Comparison of ENCODE assay signal across 15 mouse cellular contexts in genomic region chr13:104491046-104491811, GRCm38 (mm10).
DNase-seq lines count a peak whose midpoint lies in the region; ATAC-seq and TF ChIP-seq lines count a peak whose summit lies in the region.
"Had no signal": no experiment of that assay in that cellular context is flagged by ENCODE, and none has a peak within 500 bp of the region (broad histone marks: within the 10 kb centered on the region; RNA-seq: fewer than 3 reads in every experiment).

No protein-coding gene starts in this region.

- TF ChIP-seq CTCF in brain, embryonic 14.5 days (IDR thresholded peaks at IDR 0.05; ENCODE audit: borderline replicate concordance, extremely low read depth, insufficient read depth, insufficient read length), result no peak

- H3K27me3 ChIP-seq in heart, embryonic 15.5 days, result no peaks in the 10 kb centered on the region
- H3K27me3 ChIP-seq in intestine, embryonic 15.5 days (replicated peaks), result no peaks in the 10 kb centered on the region
- H3K27me3 ChIP-seq: CH12.LX; embryonic facial prominence, embryonic 12.5 days; liver, embryonic 12.5 days had no signal

- TF ChIP-seq POLR2A in brain, embryonic 14.5 days (IDR thresholded peaks at IDR 0.05; ENCODE audit: borderline replicate concordance, extremely low read depth, insufficient read depth, insufficient read length, poor library complexity, severe bottlenecking), result no peak

- peaks cover 21% of the 10 kb centered on the region for H3K4me1 ChIP-seq in heart, embryonic 15.5 days (replicated peaks)
- H3K4me1 ChIP-seq in intestine, embryonic 15.5 days (replicated peaks), result no peaks in the 10 kb centered on the region
- H3K4me1 ChIP-seq: embryonic facial prominence, embryonic 12.5 days; liver, embryonic 12.5 days had no signal

- WGBS in heart, embryonic 15.5 days, result 60% methylated on average over 4 of the region's 4 CpGs
- 58% methylated on average over 4 of the region's 4 CpGs for WGBS in intestine, embryonic 15.5 days

- no peak overlapping the region for H3K4me3 ChIP-seq in heart, embryonic 15.5 days
- no peak overlapping the region for H3K4me3 ChIP-seq in intestine, embryonic 15.5 days (replicated peaks)
- H3K4me3 ChIP-seq: embryonic facial prominence, embryonic 12.5 days; liver, embryonic 12.5 days had no signal

- H3K36me3 ChIP-seq in heart, embryonic 15.5 days, result peaks cover 7% of the 10 kb centered on the region; the same call in 1 of the 2 replicates
- H3K36me3 ChIP-seq in intestine, embryonic 15.5 days, result no peaks in the 10 kb centered on the region
- H3K36me3 ChIP-seq: embryonic facial prominence, embryonic 12.5 days; liver, embryonic 12.5 days had no signal

- intact Hi-C loops in left cerebral cortex, postnatal 4 days (cut with DNase I), result no loop called here

- no peaks in the 10 kb centered on the region for H3K9me3 ChIP-seq in heart, embryonic 15.5 days (replicated peaks)
- no peaks in the 10 kb centered on the region for H3K9me3 ChIP-seq in intestine, embryonic 15.5 days
- H3K9me3 ChIP-seq: embryonic facial prominence, embryonic 12.5 days; liver, embryonic 12.5 days had no signal

- H3K9ac ChIP-seq in heart, embryonic 15.5 days, result no peak overlapping the region
- no peak overlapping the region for H3K9ac ChIP-seq in intestine, embryonic 15.5 days
- H3K9ac ChIP-seq: embryonic facial prominence, embryonic 12.5 days; liver, embryonic 12.5 days had no signal

- peak overlapping the region; percentile 58 for H3K27ac ChIP-seq in heart, embryonic 15.5 days
- H3K27ac ChIP-seq in intestine, embryonic 15.5 days, result no peak overlapping the region; the same call in 1 of the 2 replicates
- H3K27ac ChIP-seq: embryonic facial prominence, embryonic 12.5 days; liver, embryonic 12.5 days had no signal

- no peak overlapping the region for H3K4me2 ChIP-seq in heart, embryonic 15.5 days
- no peak overlapping the region for H3K4me2 ChIP-seq in intestine, embryonic 15.5 days (replicated peaks)
- H3K4me2 ChIP-seq: embryonic facial prominence, embryonic 12.5 days; liver, embryonic 12.5 days had no signal

- ATAC-seq in heart, embryonic 15.5 days (replicated peaks; ENCODE audit: insufficient number of reproducible peaks, insufficient read depth, low FRiP score, low read depth), result no peak
- peak; percentile 55 for ATAC-seq in intestine, embryonic 15.5 days
- ATAC-seq in CD4-positive, CD25-positive, alpha-beta regulatory T cell, adult 4 months, result no peak
- ATAC-seq: inflammation-experienced regulatory T-cells, adult 6 months; liver, embryonic 12.5 days had no signal

- DNase-seq in heart, adult 18-20 months, result no peak
- DNase-seq in left cerebral cortex, postnatal 4 days, result peak; percentile 27
- no peak for DNase-seq in left cerebral cortex, adult 9 months (ENCODE audit: low spot score in 2 of 2)
- DNase-seq in brain, embryonic 14.5 days (ENCODE audit: low read depth), result peak; percentile 17
- DNase-seq: adrenal gland, postnatal 10 days; cerebellum, postnatal 25 days; lung, postnatal 36 days; right cerebral cortex, postnatal 4 days had no signal

Comparison
In these comparisons a context has a peak if more than half of its experiments do, and no peak if none do; other contexts are left out.
1. DNase-seq: peak in left cerebral cortex, postnatal 4 days (single experiment) and brain, embryonic 14.5 days (single experiment); none in heart, adult 18-20 months (0 of 2) and left cerebral cortex, adult 9 months (0 of 2).